Mouse (Mus musculus): ENCODE measurements around the gene Cluh.

GRCm38 (mm10) chr11:74647966-74648365 is 1.3 kb upstream of the Cluh start:
- TF ChIP-seq POLR2A (IDR thresholded peaks at IDR 0.05; ENCODE audit: borderline replicate concordance, extremely low read depth, insufficient read depth, insufficient read length, poor library complexity, severe bottlenecking), result no peak
- TF ChIP-seq CTCF (IDR thresholded peaks at IDR 0.05; ENCODE audit: borderline replicate concordance, extremely low read depth, insufficient read depth, insufficient read length), result no peak

Data from brain, embryonic 14.5 days (tissue).